Mouse (Mus musculus): ENCODE measurements at regions not wholly inside any gene's neighbourhood (a gene's known extent, or its start where the extent isn't known, plus 50 kb on each side); places are given as distances from the start of the nearest gene placed in this dataset.

DNA sequence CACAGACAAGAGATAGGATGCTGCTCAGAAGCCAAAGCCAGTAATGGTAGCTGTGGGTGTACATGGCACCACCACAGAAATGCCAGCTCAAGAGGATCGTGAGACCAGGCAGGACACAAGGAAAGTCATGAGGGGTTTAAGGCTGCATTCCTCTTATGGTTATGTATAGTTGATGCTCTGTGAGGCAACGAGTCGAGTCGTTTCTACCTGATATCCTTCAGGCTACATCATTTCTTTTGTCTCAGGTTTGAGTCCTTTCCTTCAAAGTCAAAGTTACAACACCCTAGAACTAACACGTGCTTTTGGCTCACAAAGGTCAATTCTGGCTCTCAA lies 317.8 kb downstream of the Sorl1 start:
- Histone ChIP-seq H3K27ac (ENCODE audit: low read depth, low read length) (peak overlapping the region; percentile 75), H3K36me3 (ENCODE audit: insufficient read depth) (no peaks in the 10 kb centered on the region), H3K9me3 (ENCODE audit: low read length) (no peaks in the 10 kb centered on the region), H3K9ac (peak overlapping the region; percentile 34; the same call in 1 of the 2 replicates), H3K4me2 (ENCODE audit: low read depth) (peak overlapping the region; percentile 18), H3K4me1 (ENCODE audit: insufficient read depth) (peaks cover 16% of the 10 kb centered on the region), H3K4me3 (ENCODE audit: low read depth, low read length) (no peak overlapping the region), H3K27me3 (ENCODE audit: insufficient read depth, low read length) (no peaks in the 10 kb centered on the region)
- 73% methylated on average over 5 of the region's 5 CpGs for WGBS
- DNase-seq, result peak; percentile 37
- no peak for ATAC-seq
- no peak for TF ChIP-seq CTCF (IDR thresholded peaks at IDR 0.05; ENCODE audit: low read depth)

DNA sequence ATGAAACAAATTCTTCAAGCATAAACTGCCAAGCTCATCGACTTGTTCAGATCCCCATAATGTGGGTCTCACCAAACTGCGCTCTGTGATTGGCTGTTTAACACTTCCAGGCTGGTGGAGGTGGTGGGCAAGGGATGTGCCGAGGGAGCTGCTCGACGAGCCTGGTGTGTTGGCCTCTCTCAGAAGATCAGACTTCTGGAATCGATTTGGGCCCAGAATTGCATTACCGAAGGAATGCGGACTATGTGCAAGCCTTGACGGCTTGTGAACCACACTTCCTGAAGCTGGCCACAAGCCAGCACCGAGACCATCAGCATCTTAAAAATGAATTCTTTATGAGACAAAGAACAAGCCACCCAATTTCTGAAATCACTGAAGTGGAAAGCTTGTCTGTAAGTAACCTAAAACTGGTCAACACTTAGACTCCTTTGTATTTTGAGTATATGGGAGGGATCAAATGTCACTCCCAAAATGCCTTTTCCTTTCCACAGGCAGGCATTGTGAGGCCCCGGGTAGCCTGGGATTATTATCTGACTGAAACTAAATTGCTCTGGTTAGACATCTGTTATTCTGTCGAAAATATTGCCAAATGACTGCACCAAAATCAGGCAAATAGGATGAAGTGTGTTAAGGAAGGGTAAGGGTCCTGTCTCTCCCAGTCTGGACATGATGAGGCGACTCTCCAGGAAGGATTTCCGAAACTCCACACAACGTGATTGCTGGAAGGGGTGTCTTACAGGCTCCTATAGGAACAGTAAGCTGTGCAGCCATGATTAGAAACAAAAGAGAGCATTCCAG lies 318.4 kb downstream of the Sorl1 start:
- peak; percentile 76; the same call in 1 of the 2 replicates for ATAC-seq
- WGBS, result 15% methylated on average over 15 of the region's 15 CpGs
- peak; percentile 71 for DNase-seq

GRCm38 (mm10) chr9:41804711-41805331 lies 319.3 kb downstream of the Sorl1 start:
- Histone ChIP-seq H3K9ac (0 out of 2 replicates have a peak overlapping the region, but pooled peaks have one; percentile 34), H3K27ac (ENCODE audit: low read depth, low read length) (peak overlapping the region; percentile 75), H3K4me3 (ENCODE audit: low read depth, low read length) (no peak overlapping the region), H3K9me3 (ENCODE audit: low read length) (no peaks in the 10 kb centered on the region), H3K4me2 (ENCODE audit: low read depth) (peak overlapping the region; percentile 18; the same call in 1 of the 2 replicates), H3K27me3 (ENCODE audit: insufficient read depth, low read length) (no peaks in the 10 kb centered on the region), H3K4me1 (ENCODE audit: insufficient read depth) (peaks cover 16% of the 10 kb centered on the region), H3K36me3 (ENCODE audit: insufficient read depth) (no peaks in the 10 kb centered on the region)
- WGBS, result 10% methylated on average over 10 of the region's 10 CpGs
- no peak for TF ChIP-seq CTCF (IDR thresholded peaks at IDR 0.05; ENCODE audit: low read depth)
- DNase-seq (peak; percentile 59), ATAC-seq (peak; percentile 45; the same call in 1 of the 2 replicates)

More for the DNA sequence above, 318.4 kb downstream of the Sorl1 start:
- H3K4me2 ChIP-seq (ENCODE audit: low read depth), result peak overlapping the region; percentile 18
- H3K9ac ChIP-seq, result peak overlapping the region; percentile 34
- H3K27ac ChIP-seq (ENCODE audit: low read depth, low read length), result peak overlapping the region; percentile 75
- no peaks in the 10 kb centered on the region for H3K27me3 ChIP-seq (ENCODE audit: insufficient read depth, low read length)
- H3K9me3 ChIP-seq (ENCODE audit: low read length), result no peaks in the 10 kb centered on the region
- H3K4me3 ChIP-seq (ENCODE audit: low read depth, low read length), result peak overlapping the region; percentile 17; the same call in 1 of the 2 replicates
- no peaks in the 10 kb centered on the region for H3K36me3 ChIP-seq (ENCODE audit: insufficient read depth)
- TF ChIP-seq CTCF (IDR thresholded peaks at IDR 0.05; ENCODE audit: low read depth), result no peak
- H3K4me1 ChIP-seq (ENCODE audit: insufficient read depth), result peaks cover 16% of the 10 kb centered on the region

GRCm38 (mm10) chr9:41803680-41804460 lies 320.2 kb downstream of the Sorl1 start:
- Histone ChIP-seq H3K9me3 (ENCODE audit: low read length) (no peaks in the 10 kb centered on the region), H3K27me3 (ENCODE audit: insufficient read depth, low read length) (no peaks in the 10 kb centered on the region), H3K9ac (no peak overlapping the region), H3K4me2 (ENCODE audit: low read depth) (no peak overlapping the region), H3K4me3 (ENCODE audit: low read depth, low read length) (no peak overlapping the region), H3K36me3 (ENCODE audit: insufficient read depth) (no peaks in the 10 kb centered on the region), H3K27ac (ENCODE audit: low read depth, low read length) (peak overlapping the region; percentile 75; the same call in 1 of the 2 replicates), H3K4me1 (ENCODE audit: insufficient read depth) (peaks cover 16% of the 10 kb centered on the region)
- WGBS, result 44% methylated on average over 11 of the region's 11 CpGs
- no peak for TF ChIP-seq CTCF (IDR thresholded peaks at IDR 0.05; ENCODE audit: low read depth)
- ATAC-seq, result peak; percentile 79; the same call in 1 of the 2 replicates
- DNase-seq, result peak; percentile 85

DNA sequence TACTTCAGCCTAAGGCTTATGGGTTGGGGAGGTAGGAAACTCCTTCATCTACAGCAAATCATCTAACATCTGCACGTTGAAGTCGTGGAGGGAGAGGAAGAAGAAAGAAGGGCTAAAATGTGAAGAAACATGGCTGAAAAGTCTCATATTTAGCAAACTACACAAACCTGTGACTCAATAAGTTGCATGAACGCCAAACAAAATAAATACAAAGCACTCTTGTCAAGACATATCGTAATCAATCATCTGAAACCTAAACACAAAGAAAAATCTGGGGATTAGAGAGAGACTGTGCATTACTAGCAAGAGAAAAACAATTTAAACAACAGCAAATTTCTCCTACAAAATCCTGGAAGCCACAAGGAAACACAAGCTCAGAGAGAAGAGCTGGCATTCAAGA lies 322.7 kb downstream of the Sorl1 start:
- 91% methylated on average over 4 of the region's 4 CpGs for WGBS
- TF ChIP-seq CTCF (IDR thresholded peaks at IDR 0.05; ENCODE audit: low read depth), result no peak
- H3K27me3 ChIP-seq (ENCODE audit: insufficient read depth, low read length), result no peaks in the 10 kb centered on the region

GRCm38 (mm10) chr9:41792830-41793213 lies 331.3 kb downstream of the Sorl1 start:
- Histone ChIP-seq H3K27ac (ENCODE audit: low read depth, low read length) (peak overlapping the region; percentile 23; the same call in 1 of the 2 replicates), H3K9me3 (ENCODE audit: low read length) (no peaks in the 10 kb centered on the region), H3K4me3 (ENCODE audit: low read depth, low read length) (no peak overlapping the region), H3K4me2 (ENCODE audit: low read depth) (no peak overlapping the region), H3K9ac (no peak overlapping the region), H3K4me1 (ENCODE audit: insufficient read depth) (peaks cover 6% of the 10 kb centered on the region; the same call in 1 of the 2 replicates), H3K27me3 (ENCODE audit: insufficient read depth, low read length) (no peaks in the 10 kb centered on the region), H3K36me3 (ENCODE audit: insufficient read depth) (no peaks in the 10 kb centered on the region)
- DNase-seq (peak; percentile 20), ATAC-seq (peak; percentile 40; the same call in 1 of the 2 replicates)
- no peak for TF ChIP-seq CTCF (IDR thresholded peaks at IDR 0.05; ENCODE audit: low read depth)
- 43% methylated on average over 6 of the region's 6 CpGs for WGBS

More for the DNA sequence above, 322.7 kb downstream of the Sorl1 start:
- Histone ChIP-seq H3K36me3 (ENCODE audit: insufficient read depth) (no peaks in the 10 kb centered on the region), H3K27ac (ENCODE audit: low read depth, low read length) (no peak overlapping the region), H3K4me1 (ENCODE audit: insufficient read depth) (peaks cover 15% of the 10 kb centered on the region), H3K9me3 (ENCODE audit: low read length) (no peaks in the 10 kb centered on the region), H3K4me3 (ENCODE audit: low read depth, low read length) (no peak overlapping the region), H3K9ac (no peak overlapping the region), H3K4me2 (ENCODE audit: low read depth) (no peak overlapping the region)
- no peak for DNase-seq
- ATAC-seq, result no peak
